Mouse (Mus musculus): ENCODE results near the gene Fubp1.

DNA sequence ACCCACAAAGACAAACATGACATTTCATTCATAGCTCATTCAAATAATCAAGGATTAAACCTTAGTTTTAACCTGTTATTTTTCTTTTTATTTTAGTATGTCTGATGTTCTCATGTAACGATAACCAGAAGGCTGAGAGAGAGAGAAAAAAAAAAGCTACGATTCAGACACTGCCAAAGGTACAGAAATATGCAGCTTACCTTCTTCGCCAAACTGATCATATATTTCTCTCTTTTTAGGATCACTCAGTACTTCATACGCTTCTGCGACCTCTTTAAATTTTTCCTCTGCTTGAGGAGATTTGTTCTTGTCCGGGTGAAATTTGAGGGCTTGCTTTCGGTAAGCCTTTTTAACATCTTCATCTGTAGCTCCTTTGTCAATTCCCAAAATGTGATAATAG lies 17.0 kb upstream of the Fubp1 start:
- TF ChIP-seq CTCF (IDR thresholded peaks at IDR 0.05; ENCODE audit: borderline replicate concordance, insufficient read depth, low read length) (no peak), POLR2A (IDR thresholded peaks at IDR 0.05; ENCODE audit: low read depth, low read length) (no peak)
